Mouse (Mus musculus) heart, embryonic 15.5 days (tissue): ENCODE results near the gene Rpl19. TPM values are rescaled to one million over a fixed set of nuclear protein-coding genes. Genes with fewer than 3 reads are reported as not detected.

Experiments
- microRNA-seq: library from miRNA; unstranded; fragments of <30 nt; microRNA quantifications from one replicate; pipeline ENCODE4, GENCODE M21; 2016
- polyA plus RNA-seq: library from polyadenylated mRNA; unstranded; fragments of >200 nt; fragmentation: Nextera tagmentation; extraction: Ambion mirVana; gene quantifications from 2 replicates; pipeline ENCODE4 v1.2.1, GENCODE M21; 2015

Gene Rpl19
- polyA plus RNA-seq, 1 experiment from 2014 or later = 601 TPM

Small RNA genes lying within 50 kb of the gene (microRNA-seq; reads per million reads assigned to microRNA genes)
- gene Gm27597 = not detected

Other genes with a start within 250 kb of the Rpl19 start
- 286 and 399 TPM in 2 replicates for gene Rpl23, start 244.3 kb upstream of the Rpl19 start, polyA plus RNA-seq
- gene Lasp1, start 227.7 kb upstream of the Rpl19 start, polyA plus RNA-seq = 40.3 and 65.5 TPM in 2 replicates
- gene B230217C12Rik, start 185.9 kb upstream of the Rpl19 start, polyA plus RNA-seq = 2.9 and 3.4 TPM in 2 replicates
- gene Fbxo47, start 142.6 kb upstream of the Rpl19 start, polyA plus RNA-seq = 0.72 and 0.82 TPM in 2 replicates
- 0.88 and 2.2 TPM in 2 replicates for gene Plxdc1, start 40.3 kb upstream of the Rpl19 start, polyA plus RNA-seq
- gene Arl5c, start 30.5 kb upstream of the Rpl19 start, polyA plus RNA-seq = 3.8 and 6.9 TPM in 2 replicates
- gene Cacnb1, start 3.7 kb upstream of the Rpl19 start, polyA plus RNA-seq = 5.8 and 8.5 TPM in 2 replicates
- 0.78 and 1.0 TPM in 2 replicates for gene Stac2, start 26.8 kb downstream of the Rpl19 start, polyA plus RNA-seq
- gene Fbxl20, start 123.7 kb downstream of the Rpl19 start, polyA plus RNA-seq = 13.0 and 13.8 TPM in 2 replicates
- gene Med1, start 166.6 kb downstream of the Rpl19 start, polyA plus RNA-seq = 44.3 and 45.7 TPM in 2 replicates
- 6.1 and 7.0 TPM in 2 replicates for gene Cdk12, start 176.3 kb downstream of the Rpl19 start, polyA plus RNA-seq